Mouse (Mus musculus): ENCODE results near the gene Slc36a2. TPM values are rescaled to one million over a fixed set of nuclear protein-coding genes. Genes with fewer than 3 reads are reported as not detected.

Slc36a2 gene
- polyA plus RNA-seq, 1 experiment from 2014 or later = 0.16 TPM

DNA sequence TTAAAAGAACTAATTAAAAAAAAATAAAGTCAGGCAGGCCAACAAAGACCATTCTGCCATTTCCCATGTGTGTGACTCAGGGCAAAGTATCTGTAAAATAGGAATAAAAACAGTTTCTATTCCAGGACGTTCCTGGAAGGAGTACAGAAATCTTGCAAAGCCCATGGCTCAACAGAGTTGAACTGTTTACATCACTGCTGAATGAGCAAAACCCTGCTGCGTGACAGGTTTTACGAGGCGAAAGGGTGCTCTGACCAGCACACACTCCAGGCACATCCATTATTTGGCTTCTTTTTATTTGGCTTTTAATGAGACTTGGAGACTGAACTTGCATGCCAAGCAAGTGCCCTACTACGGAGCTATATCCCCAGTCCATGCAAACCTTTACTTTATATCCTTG lies 40.9 kb downstream of the Slc36a2 start:
- Histone ChIP-seq H3K9me3 (ENCODE audit: control insufficient read depth, low read length) (no peaks in the 10 kb centered on the region), H3K9ac (replicated peaks; ENCODE audit: low read depth, low read length) (no peak overlapping the region), H3K4me2 (ENCODE audit: low read length) (no peak overlapping the region), H3K4me1 (replicated peaks; ENCODE audit: control insufficient read depth, insufficient read depth, low read length) (no peaks in the 10 kb centered on the region), H3K4me3 (replicated peaks; ENCODE audit: low read length) (no peak overlapping the region), H3K27me3 (replicated peaks; ENCODE audit: control insufficient read depth, insufficient read depth, low read length) (no peaks in the 10 kb centered on the region), H3K27ac (ENCODE audit: low read length) (no peak overlapping the region), H3K36me3 (ENCODE audit: control insufficient read depth, insufficient read depth) (no peaks in the 10 kb centered on the region)
- 52% methylated on average over 5 of the region's 5 CpGs for WGBS
- ATAC-seq = no peak

DNA sequence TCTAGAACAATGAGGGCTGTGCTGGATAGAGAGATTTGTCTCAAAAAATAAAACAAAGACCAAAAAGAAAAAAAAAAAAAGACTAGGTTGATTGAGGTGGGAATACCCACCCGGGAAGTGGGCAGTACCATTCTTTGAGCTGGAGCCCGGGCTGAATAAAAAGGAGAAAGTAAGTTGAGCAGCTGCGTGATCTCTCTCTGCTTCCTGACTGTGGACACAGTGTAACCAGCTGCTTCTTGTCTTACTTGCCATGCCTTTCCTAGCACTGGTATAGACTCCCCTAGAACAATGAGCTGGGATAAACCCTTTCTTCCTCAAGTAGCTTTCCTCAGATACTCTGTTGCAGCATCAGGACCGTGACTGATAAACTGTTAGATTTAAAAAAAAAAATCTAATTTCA lies 43.4 kb downstream of the Slc36a2 start:
- Histone ChIP-seq H3K27me3 (replicated peaks; ENCODE audit: control insufficient read depth, insufficient read depth, low read length) (no peaks in the 10 kb centered on the region), H3K4me1 (replicated peaks; ENCODE audit: control insufficient read depth, insufficient read depth, low read length) (no peaks in the 10 kb centered on the region), H3K9ac (replicated peaks; ENCODE audit: low read depth, low read length) (no peak overlapping the region), H3K27ac (ENCODE audit: low read length) (no peak overlapping the region), H3K36me3 (ENCODE audit: control insufficient read depth, insufficient read depth) (no peaks in the 10 kb centered on the region), H3K4me2 (ENCODE audit: low read length) (no peak overlapping the region), H3K4me3 (replicated peaks; ENCODE audit: low read length) (no peak overlapping the region), H3K9me3 (ENCODE audit: control insufficient read depth, low read length) (no peaks in the 10 kb centered on the region)
- no peak for ATAC-seq
- 87% methylated on average over 4 of the region's 4 CpGs for WGBS

DNA sequence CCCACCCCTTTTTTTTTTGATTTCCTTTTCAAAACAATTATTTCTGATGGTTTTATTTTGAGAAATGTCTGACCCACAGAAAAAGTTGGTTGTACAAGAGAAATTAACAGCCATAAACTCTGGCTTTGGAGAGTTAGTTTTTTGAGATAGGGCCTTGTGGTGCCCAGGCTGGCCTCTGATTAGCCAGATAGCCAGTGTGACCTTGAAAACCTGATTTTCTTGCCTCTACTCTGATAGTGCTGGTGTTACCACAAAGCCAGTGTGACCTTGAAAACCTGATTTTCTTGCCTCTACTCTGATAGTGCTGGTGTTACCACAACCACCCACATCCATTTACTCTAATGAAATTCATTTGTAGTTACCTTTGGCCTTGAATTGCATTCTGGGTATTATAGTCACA lies 47.2 kb downstream of the Slc36a2 start:
- Histone ChIP-seq H3K27me3 (replicated peaks; ENCODE audit: control insufficient read depth, insufficient read depth, low read length) (no peaks in the 10 kb centered on the region), H3K4me3 (replicated peaks; ENCODE audit: low read length) (no peak overlapping the region), H3K4me1 (replicated peaks; ENCODE audit: control insufficient read depth, insufficient read depth, low read length) (no peaks in the 10 kb centered on the region), H3K9me3 (ENCODE audit: control insufficient read depth, low read length) (no peaks in the 10 kb centered on the region), H3K4me2 (ENCODE audit: low read length) (no peak overlapping the region), H3K36me3 (ENCODE audit: control insufficient read depth, insufficient read depth) (no peaks in the 10 kb centered on the region), H3K9ac (replicated peaks; ENCODE audit: low read depth, low read length) (no peak overlapping the region), H3K27ac (ENCODE audit: low read length) (no peak overlapping the region)
- no peak for ATAC-seq

DNA sequence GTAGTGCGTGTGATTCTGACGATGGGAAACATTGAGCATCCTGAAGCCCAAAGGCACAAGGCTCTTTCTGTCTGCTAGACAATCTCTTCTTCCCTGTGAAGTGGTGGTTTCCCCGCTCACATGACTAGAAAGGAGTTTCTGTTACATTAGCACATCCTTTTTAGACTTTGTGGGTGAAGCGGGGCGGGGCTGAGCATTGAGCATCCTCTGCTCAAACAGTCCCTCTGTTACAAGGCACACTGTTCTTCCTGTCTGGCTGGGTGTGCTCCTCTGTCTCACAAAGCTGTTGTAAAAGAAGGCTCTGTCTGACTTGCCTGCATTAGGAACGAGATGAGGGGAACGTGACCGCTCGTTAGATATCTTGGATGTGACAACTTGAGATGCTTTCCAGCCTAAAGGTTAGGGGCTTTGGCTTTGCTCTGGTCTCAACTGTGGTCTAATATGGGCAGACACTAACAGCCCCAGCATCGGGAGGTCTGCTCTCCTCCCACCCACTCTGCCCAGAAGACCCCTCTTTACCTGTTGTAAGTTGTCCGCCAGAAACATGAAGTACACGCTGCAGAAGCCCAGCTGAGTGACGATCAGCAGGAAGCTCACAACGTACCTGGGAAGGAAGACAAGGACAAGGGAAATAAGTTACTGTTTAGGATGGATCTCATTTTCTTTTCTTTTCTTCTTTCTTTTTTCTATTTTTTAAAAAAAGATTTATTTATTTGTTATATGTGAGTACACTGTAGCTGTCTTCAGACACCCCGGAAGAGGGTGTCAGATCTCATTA lies 47.9 kb downstream of the Slc36a2 start:
- 76% methylated on average over 15 of the region's 15 CpGs for WGBS
- ATAC-seq = no peak

GRCm38 (mm10) chr11:55134871-55135270 lies 50.0 kb downstream of the Slc36a2 start:
- H3K9me3 ChIP-seq (ENCODE audit: control insufficient read depth, low read length) = no peaks in the 10 kb centered on the region
- H3K27me3 ChIP-seq (replicated peaks; ENCODE audit: control insufficient read depth, insufficient read depth, low read length) = no peaks in the 10 kb centered on the region
- ATAC-seq = no peak
- H3K36me3 ChIP-seq (ENCODE audit: control insufficient read depth, insufficient read depth) = no peaks in the 10 kb centered on the region
- no peak overlapping the region for H3K9ac ChIP-seq (replicated peaks; ENCODE audit: low read depth, low read length)
- 95% methylated on average over 5 of the region's 5 CpGs for WGBS
- H3K27ac ChIP-seq (ENCODE audit: low read length) = no peak overlapping the region
- H3K4me1 ChIP-seq (replicated peaks; ENCODE audit: control insufficient read depth, insufficient read depth, low read length) = no peaks in the 10 kb centered on the region
- H3K4me2 ChIP-seq (ENCODE audit: low read length) = no peak overlapping the region
- H3K4me3 ChIP-seq (replicated peaks; ENCODE audit: low read length) = no peak overlapping the region

More for the DNA sequence above, 47.9 kb downstream of the Slc36a2 start:
- Histone ChIP-seq H3K36me3 (ENCODE audit: control insufficient read depth, insufficient read depth) (no peaks in the 10 kb centered on the region), H3K4me3 (replicated peaks; ENCODE audit: low read length) (no peak overlapping the region), H3K9ac (replicated peaks; ENCODE audit: low read depth, low read length) (no peak overlapping the region), H3K4me1 (replicated peaks; ENCODE audit: control insufficient read depth, insufficient read depth, low read length) (no peaks in the 10 kb centered on the region), H3K27me3 (replicated peaks; ENCODE audit: control insufficient read depth, insufficient read depth, low read length) (no peaks in the 10 kb centered on the region), H3K9me3 (ENCODE audit: control insufficient read depth, low read length) (no peaks in the 10 kb centered on the region), H3K27ac (ENCODE audit: low read length) (no peak overlapping the region), H3K4me2 (ENCODE audit: low read length) (no peak overlapping the region)

DNA sequence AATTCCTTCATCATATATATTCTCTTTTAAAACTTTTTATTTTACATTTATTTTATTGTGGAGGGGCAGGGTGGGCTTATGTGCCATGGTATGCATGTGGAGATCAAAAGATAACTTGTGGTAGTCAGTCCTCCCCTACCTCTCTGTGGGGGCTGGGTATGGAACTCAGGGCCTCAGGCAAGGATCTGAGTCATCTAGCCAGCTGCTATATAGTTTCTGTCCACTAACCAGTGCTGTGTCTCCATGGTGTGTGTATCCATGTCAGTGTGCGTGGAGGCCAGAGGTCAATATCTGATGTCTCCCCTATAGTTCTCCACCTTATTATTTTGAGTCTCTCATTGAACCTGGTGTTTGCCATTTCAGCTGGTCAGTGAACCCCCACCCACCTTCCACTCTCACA lies 50.5 kb downstream of the Slc36a2 start:
- no peak for ATAC-seq
- Histone ChIP-seq H3K36me3 (ENCODE audit: control insufficient read depth, insufficient read depth) (no peaks in the 10 kb centered on the region), H3K9ac (replicated peaks; ENCODE audit: low read depth, low read length) (no peak overlapping the region), H3K9me3 (ENCODE audit: control insufficient read depth, low read length) (no peaks in the 10 kb centered on the region), H3K4me2 (ENCODE audit: low read length) (no peak overlapping the region), H3K4me3 (replicated peaks; ENCODE audit: low read length) (no peak overlapping the region), H3K27me3 (replicated peaks; ENCODE audit: control insufficient read depth, insufficient read depth, low read length) (no peaks in the 10 kb centered on the region), H3K27ac (ENCODE audit: low read length) (no peak overlapping the region), H3K4me1 (replicated peaks; ENCODE audit: control insufficient read depth, insufficient read depth, low read length) (no peaks in the 10 kb centered on the region)
- WGBS = 100% methylated on average over 1 of the region's 1 CpGs

DNA sequence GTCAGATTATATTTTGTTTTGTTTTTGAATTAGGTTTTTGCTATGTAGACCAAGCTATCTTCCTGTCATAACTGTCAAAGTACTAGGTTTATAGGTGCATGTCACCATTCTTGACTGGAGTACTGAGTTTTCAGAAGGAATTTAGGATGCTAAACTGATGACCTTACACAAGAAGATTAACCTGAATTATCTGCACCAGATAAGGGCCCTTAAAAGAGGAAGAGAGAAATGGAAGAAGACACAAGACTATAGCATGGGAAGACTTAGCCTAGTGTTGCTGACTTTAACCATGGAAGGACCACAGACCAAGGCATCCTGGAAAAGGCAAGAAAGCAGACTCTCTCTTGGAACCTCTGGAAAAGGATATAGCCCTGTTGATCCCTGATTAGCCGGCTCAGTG lies 51.7 kb downstream of the Slc36a2 start:
- Histone ChIP-seq H3K9ac (replicated peaks; ENCODE audit: low read depth, low read length) (no peak overlapping the region), H3K36me3 (ENCODE audit: control insufficient read depth, insufficient read depth) (no peaks in the 10 kb centered on the region), H3K9me3 (ENCODE audit: control insufficient read depth, low read length) (no peaks in the 10 kb centered on the region), H3K27ac (ENCODE audit: low read length) (no peak overlapping the region), H3K4me2 (ENCODE audit: low read length) (no peak overlapping the region), H3K27me3 (replicated peaks; ENCODE audit: control insufficient read depth, insufficient read depth, low read length) (no peaks in the 10 kb centered on the region), H3K4me1 (replicated peaks; ENCODE audit: control insufficient read depth, insufficient read depth, low read length) (no peaks in the 10 kb centered on the region), H3K4me3 (replicated peaks; ENCODE audit: low read length) (no peak overlapping the region)
- no peak for ATAC-seq
- 94% methylated on average over 1 of the region's 1 CpGs for WGBS

- no peak overlapping the region for H3K4me2 ChIP-seq (ENCODE audit: low read length)
- no peak overlapping the region for H3K9ac ChIP-seq (replicated peaks; ENCODE audit: low read depth, low read length)
- no peaks in the 10 kb centered on the region for H3K9me3 ChIP-seq (ENCODE audit: control insufficient read depth, low read length)
- no peaks in the 10 kb centered on the region for H3K27me3 ChIP-seq (replicated peaks; ENCODE audit: control insufficient read depth, insufficient read depth, low read length)
- no peak overlapping the region for H3K27ac ChIP-seq (ENCODE audit: low read length)
- no peaks in the 10 kb centered on the region for H3K4me1 ChIP-seq (replicated peaks; ENCODE audit: control insufficient read depth, insufficient read depth, low read length)
- ATAC-seq = no peak
- no peaks in the 10 kb centered on the region for H3K36me3 ChIP-seq (ENCODE audit: control insufficient read depth, insufficient read depth)
- H3K4me3 ChIP-seq (replicated peaks; ENCODE audit: low read length) = no peak overlapping the region
- 82% methylated on average over 1 of the region's 1 CpGs for WGBS
Observed at GRCm38 (mm10) chr11:55131946-55132345, 52.9 kb downstream of the Slc36a2 start.

- 89% methylated on average over 11 of the region's 11 CpGs for WGBS
- H3K27me3 ChIP-seq (replicated peaks; ENCODE audit: control insufficient read depth, insufficient read depth, low read length) = no peaks in the 10 kb centered on the region
- no peak for ATAC-seq
Observed at GRCm38 (mm10) chr11:55131077-55131742, 53.7 kb downstream of the Slc36a2 start.

More at GRCm38 (mm10) chr11:55131077-55131742, 53.7 kb downstream of the Slc36a2 start:
- H3K4me3 ChIP-seq (replicated peaks; ENCODE audit: low read length) = no peak overlapping the region
- no peaks in the 10 kb centered on the region for H3K4me1 ChIP-seq (replicated peaks; ENCODE audit: control insufficient read depth, insufficient read depth, low read length)
- no peak overlapping the region for H3K27ac ChIP-seq (ENCODE audit: low read length)
- H3K9me3 ChIP-seq (ENCODE audit: control insufficient read depth, low read length) = no peaks in the 10 kb centered on the region
- H3K9ac ChIP-seq (replicated peaks; ENCODE audit: low read depth, low read length) = no peak overlapping the region
- H3K4me2 ChIP-seq (ENCODE audit: low read length) = no peak overlapping the region
- no peaks in the 10 kb centered on the region for H3K36me3 ChIP-seq (ENCODE audit: control insufficient read depth, insufficient read depth)
